Mouse (Mus musculus) left cerebral cortex, adult 9 months (tissue): Measurements from ENCODE around the gene Ackr3.

Source experiments
- DNase-seq, 2 experiments: peaks; one replicate each; pipeline ENCODE4 v3.0.0; 2022; ENCODE audit warnings: low spot score in 2 of 2

Gene Ackr3

GRCm38 (mm10) chr1:90251156-90251555 lies 47.4 kb downstream of the Ackr3 start:
- DNase-seq, result no peak

- no peak for DNase-seq
These were observed 49.7 kb downstream of the Ackr3 start for GRCm38 (mm10) chr1:90253465-90253864.

- no peak for DNase-seq
These were observed 54.6 kb downstream of the Ackr3 start for GRCm38 (mm10) chr1:90258253-90258887.

GRCm38 (mm10) chr1:90260704-90261581 lies 57.2 kb downstream of the Ackr3 start:
- DNase-seq, result no peak

GRCm38 (mm10) chr1:90262380-90262779 lies 58.6 kb downstream of the Ackr3 start:
- no peak for DNase-seq
